Mouse (Mus musculus) MEL (cell line): Measurements from ENCODE around the gene Gabrb3. TPM values are rescaled to one million over a fixed set of nuclear protein-coding genes. Genes with fewer than 3 reads are reported as not detected.

Experiments used
- DNase-seq: peaks from one replicate; pipeline ENCODE4 v3.0.0; 2011; ENCODE audit warnings: low read depth, low spot score
- H3K27ac ChIP-seq: 2 replicates; pipeline ENCODE4 v1.5.1; 2012; ENCODE audit warnings: low read depth, mild to moderate bottlenecking, control low read depth, low read length, moderate library complexity; ENCODE audit not compliant: control insufficient read depth
- H3K27me3 ChIP-seq, 2 experiments: fragments of 150-350 bp in 1 of 2; sonication (generic) in 1 of 2; 2 replicates each; pipeline ENCODE4 v1.6.1; 2012; ENCODE audit warnings: low read length in 2 of 2, mild to moderate bottlenecking in 2 of 2, improper control_type of control experiment in 1 of 2, moderate library complexity in 1 of 2; ENCODE audit not compliant: insufficient read depth in 2 of 2, control insufficient read depth in 1 of 2
- H3K36me3 ChIP-seq, 2 experiments: 2 replicates each; pipeline ENCODE4 v1.6.1; 2012 to 2014; ENCODE audit warnings: low read length in 2 of 2, improper control_type of control experiment in 1 of 2, inconsistent platforms in 1 of 2, mild to moderate bottlenecking in 1 of 2; ENCODE audit not compliant: insufficient read depth in 2 of 2, control insufficient read depth in 1 of 2
- H3K4me1 ChIP-seq, 2 experiments: fragments of 150-350 bp in 1 of 2; sonication (generic) in 1 of 2; 2 replicates each; pipeline ENCODE4 v1.6.1; 2012; ENCODE audit warnings: low read length in 2 of 2, improper control_type of control experiment in 1 of 2, mild to moderate bottlenecking in 1 of 2; ENCODE audit not compliant: insufficient read depth in 2 of 2, control insufficient read depth in 1 of 2
- H3K4me3 ChIP-seq, 2 experiments: fragments of 150-350 bp in 1 of 2; sonication (generic) in 1 of 2; 2 replicates each; pipeline ENCODE4 v1.5.1; 2012; ENCODE audit warnings: low read depth in 2 of 2, low read length in 2 of 2, mild to moderate bottlenecking in 2 of 2, moderate library complexity in 2 of 2, control low read depth in 1 of 2, improper control_type of control experiment in 1 of 2; ENCODE audit not compliant: control insufficient read depth in 1 of 2, insufficient read depth in 1 of 2
- H3K79me2 ChIP-seq: 2 replicates; pipeline ENCODE4 v1.6.1; 2012; ENCODE audit warnings: mild to moderate bottlenecking, low read length, moderate library complexity; ENCODE audit not compliant: control insufficient read depth, poor library complexity, insufficient read depth
- H3K9ac ChIP-seq: 2 replicates; pipeline ENCODE4 v1.6.1; 2012; ENCODE audit warnings: low read depth, mild to moderate bottlenecking, control low read depth, low read length, moderate library complexity; ENCODE audit not compliant: control insufficient read depth, poor library complexity, severe bottlenecking
- H3K9me3 ChIP-seq: fragments of 150-350 bp; sonication (generic); replicated peaks from 2 replicates; pipeline ENCODE4 v1.6.1; 2012; ENCODE audit warnings: mild to moderate bottlenecking, low read length, improper control_type of control experiment, moderate library complexity; ENCODE audit not compliant: insufficient read depth
- CTCF ChIP-seq, 3 experiments: IDR thresholded peaks in 2 of 3; conservative IDR thresholded peaks in 1 of 3; 2 replicates each; pipeline ENCODE4 v1.5.1; 2011 to 2012; ENCODE audit warnings: low read length in 3 of 3, low read depth in 2 of 3, mild to moderate bottlenecking in 2 of 3, improper control_type of control experiment in 1 of 3, inconsistent platforms in 1 of 3, mixed read lengths in 1 of 3, moderate library complexity in 1 of 3; ENCODE audit not compliant: control insufficient read depth in 1 of 3, insufficient read depth in 1 of 3, poor library complexity in 1 of 3, severe bottlenecking in 1 of 3
- EP300 ChIP-seq, 2 experiments: IDR thresholded peaks; 2 replicates each; pipeline ENCODE4 v1.6.1; 2011; ENCODE audit warnings: improper control_type of control experiment in 2 of 2, low read length in 2 of 2, low read depth in 1 of 2, mild to moderate bottlenecking in 1 of 2
- GABPA ChIP-seq: IDR thresholded peaks from 2 replicates; pipeline ENCODE4 v1.6.1; 2012; ENCODE audit warnings: low read depth, mild to moderate bottlenecking, inconsistent platforms, low read length, improper control_type of control experiment, moderate library complexity
- GATA1 ChIP-seq: IDR thresholded peaks from 2 replicates; pipeline ENCODE4 v1.6.1; 2011; ENCODE audit warnings: low read depth, low read length, improper control_type of control experiment
- MAFK ChIP-seq: IDR thresholded peaks from 2 replicates; pipeline ENCODE4 v1.6.1; 2011; ENCODE audit warnings: low read depth, mild to moderate bottlenecking, low read length, improper control_type of control experiment, borderline replicate concordance
- MAZ ChIP-seq: IDR thresholded peaks from 2 replicates; pipeline ENCODE4 v1.6.1; 2012; ENCODE audit warnings: low read depth, mild to moderate bottlenecking, inconsistent platforms, low read length, improper control_type of control experiment
- NRF1 ChIP-seq: IDR thresholded peaks from 2 replicates; pipeline ENCODE4 v1.6.1; 2014; ENCODE audit warnings: low read depth, mild to moderate bottlenecking, inconsistent platforms, low read length, improper control_type of control experiment, moderate library complexity; ENCODE audit not compliant: poor library complexity, insufficient read depth, severe bottlenecking
- POLR2A ChIP-seq, 2 experiments: IDR thresholded peaks; 2 replicates each; pipeline ENCODE4 v1.6.1; 2011 to 2012; ENCODE audit warnings: low read length in 2 of 2, mild to moderate bottlenecking in 2 of 2, control low read depth in 1 of 2, improper control_type of control experiment in 1 of 2, low read depth in 1 of 2, moderate library complexity in 1 of 2; ENCODE audit not compliant: control insufficient read depth in 1 of 2, insufficient read depth in 1 of 2, poor library complexity in 1 of 2
- POLR2AphosphoS2 ChIP-seq: IDR thresholded peaks from 2 replicates; pipeline ENCODE4 v1.6.1; 2011; ENCODE audit warnings: low read length, improper control_type of control experiment
- POLR2AphosphoS5 ChIP-seq: IDR thresholded peaks from 2 replicates; pipeline ENCODE4 v1.6.1; 2012; ENCODE audit warnings: low read depth, borderline replicate concordance, mild to moderate bottlenecking, inconsistent platforms, low read length, moderate library complexity, mixed read lengths
- RAD21 ChIP-seq: IDR thresholded peaks from 2 replicates; pipeline ENCODE4 v1.6.1; 2011; ENCODE audit warnings: mild to moderate bottlenecking, low read depth, low read length, improper control_type of control experiment
- TAL1 ChIP-seq: IDR thresholded peaks from 2 replicates; pipeline ENCODE4 v1.6.1; 2012; ENCODE audit warnings: mild to moderate bottlenecking, inconsistent platforms, low read length, moderate library complexity, mixed read lengths
- ZC3H11A ChIP-seq: IDR thresholded peaks from 2 replicates; pipeline ENCODE4 v1.6.1; 2012; ENCODE audit warnings: low read depth, mild to moderate bottlenecking, inconsistent platforms, low read length, improper control_type of control experiment
- ZNF384 ChIP-seq: IDR thresholded peaks from 2 replicates; pipeline ENCODE4 v1.6.1; 2012; ENCODE audit warnings: low read depth, mild to moderate bottlenecking, inconsistent platforms, low read length, improper control_type of control experiment
- polyA plus RNA-seq, 2 experiments: library from polyadenylated mRNA; stranded (reverse) in 1 of 2; unstranded in 1 of 2; fragments of >175 nt in 1 of 2; fragments of >200 nt in 1 of 2; gene quantifications; 2 replicates each; pipeline versions ENCODE4 v1.2.1 to v1.2.4; 2012; ENCODE audit warnings: low replicate concordance in 2 of 2, low read depth in 1 of 2; ENCODE audit not compliant: insufficient read length in 2 of 2, insufficient read depth in 1 of 2, missing spikeins in 1 of 2
- total RNA-seq: library from RNA; depleted of rRNA; stranded (reverse); fragments of 300-350 nt; gene quantifications from 2 replicates; pipeline ENCODE4 v1.2.3, GENCODE M21; 2012

Gene Gabrb3
- total and polyA plus RNA-seq, 3 experiments: not detected

DNA sequence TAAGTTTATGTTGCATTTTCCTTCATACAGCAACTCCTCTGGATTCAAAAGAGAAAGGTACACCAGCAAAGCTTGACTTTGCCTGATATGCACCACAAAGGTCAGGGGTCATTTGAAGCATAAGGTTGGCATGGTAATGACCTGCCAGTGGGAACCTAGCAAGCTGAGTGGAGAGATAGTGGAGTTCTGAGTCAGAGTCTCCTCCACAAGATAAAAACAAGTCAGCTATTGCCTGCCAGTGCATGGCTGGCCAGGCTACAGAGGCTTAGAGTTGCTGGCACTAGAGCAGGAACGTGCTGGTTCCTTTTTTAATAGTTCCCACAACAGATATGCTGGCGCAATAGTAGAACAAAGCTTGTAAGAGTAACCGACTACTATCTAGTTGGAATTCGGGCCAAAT, 25.9 kb upstream of the Gabrb3 start:
- no peaks in the 10 kb centered on the region for H3K79me2 ChIP-seq
- no peak overlapping the region for H3K9ac ChIP-seq
- H3K4me1 ChIP-seq: no peaks in the 10 kb centered on the region
- DNase-seq: no peak
- no peaks in the 10 kb centered on the region for H3K27me3 ChIP-seq
- TF ChIP-seq POLR2AphosphoS5: no peak
- no peak overlapping the region for H3K27ac ChIP-seq
- H3K4me3 ChIP-seq: no peak overlapping the region
- no peaks in the 10 kb centered on the region for H3K9me3 ChIP-seq
- H3K36me3 ChIP-seq: no peaks in the 10 kb centered on the region

DNA sequence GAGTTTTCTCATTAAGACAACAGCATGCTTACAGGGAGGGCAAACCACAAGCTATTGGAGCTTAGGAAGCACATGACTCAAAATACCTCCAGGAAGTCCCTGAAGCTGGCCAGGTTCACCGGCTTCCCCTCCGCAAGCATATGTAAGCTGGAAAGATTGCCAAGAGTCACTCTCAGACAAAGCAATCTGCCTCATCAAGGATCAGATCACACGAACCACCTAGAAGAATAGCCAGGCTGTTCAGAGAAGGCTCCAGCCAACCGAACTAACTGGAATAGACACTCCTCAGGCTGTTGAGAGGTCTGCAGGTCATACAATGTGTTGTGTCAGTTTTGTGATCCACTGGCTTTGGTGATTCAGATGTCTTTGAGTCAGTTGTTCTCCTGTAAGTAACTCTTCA, 8.3 kb upstream of the Gabrb3 start:
- no peaks in the 10 kb centered on the region for H3K9me3 ChIP-seq
- no peak overlapping the region for H3K4me3 ChIP-seq
- H3K9ac ChIP-seq: no peak overlapping the region
- no peaks in the 10 kb centered on the region for H3K79me2 ChIP-seq
- no peak overlapping the region for H3K27ac ChIP-seq
- TF ChIP-seq POLR2AphosphoS5 (no peak), POLR2A (IDR thresholded peaks at IDR 0.05; ENCODE audit: control insufficient read depth in 1 of 2, insufficient read depth in 1 of 2, low read depth in 1 of 2, low read length in 2 of 2, poor library complexity in 1 of 2) (no peak), MAZ (no peak), ZC3H11A (no peak), CTCF (IDR thresholded peaks at IDR 0.05 in 2 of 3, conservative IDR thresholded peaks at IDR 0.05 in 1 of 3; ENCODE audit: control insufficient read depth in 1 of 3, insufficient read depth in 1 of 3, low read depth in 2 of 3, low read length in 3 of 3, poor library complexity in 1 of 3, severe bottlenecking in 1 of 3) (no peak), TAL1 (no peak), ZNF384 (no peak), MAFK (no peak), EP300 (IDR thresholded peaks at IDR 0.05; ENCODE audit: low read depth in 1 of 2, low read length in 2 of 2) (no peak), NRF1 (no peak), POLR2AphosphoS2 (no peak)
- H3K36me3 ChIP-seq: no peaks in the 10 kb centered on the region
- no peak for DNase-seq
- H3K27me3 ChIP-seq: no peaks in the 10 kb centered on the region
- H3K4me1 ChIP-seq: no peaks in the 10 kb centered on the region

DNA sequence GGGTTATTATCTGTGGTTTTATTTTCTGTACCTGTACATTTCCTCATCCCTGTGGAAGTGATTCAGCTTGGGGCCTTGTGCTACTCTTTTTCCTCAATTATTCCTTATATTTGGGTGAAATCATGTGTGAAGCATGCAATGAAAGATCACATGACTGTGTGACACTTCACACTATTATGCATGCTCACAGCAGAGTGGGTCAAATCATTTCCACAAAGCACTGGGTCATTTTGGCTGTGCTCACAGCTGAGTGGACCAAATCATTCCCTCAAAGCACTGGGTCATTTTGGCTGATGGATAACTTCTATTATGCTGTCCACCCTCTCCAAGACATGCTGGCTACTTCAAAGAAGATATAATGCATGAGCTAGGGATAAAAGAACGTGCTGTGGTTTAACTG, 6.6 kb upstream of the Gabrb3 start:
- Histone ChIP-seq H3K36me3 (no peaks in the 10 kb centered on the region), H3K9ac (no peak overlapping the region), H3K27ac (no peak overlapping the region), H3K9me3 (no peaks in the 10 kb centered on the region), H3K27me3 (no peaks in the 10 kb centered on the region), H3K79me2 (no peaks in the 10 kb centered on the region), H3K4me3 (no peak overlapping the region), H3K4me1 (no peaks in the 10 kb centered on the region)
- no peak for TF ChIP-seq RAD21
- no peak for TF ChIP-seq EP300 (IDR thresholded peaks at IDR 0.05; ENCODE audit: low read depth in 1 of 2, low read length in 2 of 2)
- no peak for TF ChIP-seq GABPA
- no peak for TF ChIP-seq GATA1
- DNase-seq: no peak
